Comparison of ENCODE assay signal across 14 mouse cellular contexts in the genomic region with DNA sequence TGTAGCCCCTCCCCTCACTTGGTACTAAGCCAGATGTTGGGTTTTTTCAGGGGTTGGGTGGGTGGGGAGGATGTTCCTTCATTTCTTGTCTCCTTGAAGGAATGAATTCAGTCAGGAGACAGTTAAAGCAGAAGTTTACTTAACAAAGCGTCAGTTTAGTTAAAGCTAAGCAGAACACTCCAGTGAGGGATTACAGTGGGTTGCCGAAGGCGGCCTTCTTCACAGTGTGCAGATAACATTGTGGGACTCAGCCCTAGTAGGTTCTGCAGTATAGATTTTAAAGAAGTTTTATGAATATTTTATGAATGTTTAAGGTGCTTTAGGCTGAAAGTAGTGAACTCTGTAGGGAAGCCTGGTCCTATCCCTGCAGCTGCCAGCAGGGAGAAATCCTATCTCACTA.
"Had no signal": no experiment of that assay in that cellular context is flagged by ENCODE, and none has a peak within 500 bp of the region (broad histone marks: within the 10 kb centered on the region; RNA-seq: fewer than 3 reads in every experiment).

No protein-coding gene starts in this region.

- H3K9ac ChIP-seq: liver, embryonic 15.5 days; midbrain, embryonic 13.5 days; neural tube, embryonic 15.5 days had no signal

- H3K4me2 ChIP-seq: liver, embryonic 11.5 days; liver, embryonic 15.5 days; midbrain, embryonic 13.5 days; neural tube, embryonic 15.5 days had no signal

- ATAC-seq: hindbrain, postnatal 0 days; lung, postnatal 0 days; midbrain, embryonic 13.5 days had no signal

- H3K4me3 ChIP-seq: left cerebral cortex, adult 2 months; limb, embryonic 10.5 days; liver, embryonic 15.5 days; midbrain, embryonic 13.5 days; neural tube, embryonic 15.5 days had no signal

- H3K36me3 ChIP-seq: limb, embryonic 10.5 days; liver, embryonic 15.5 days; midbrain, embryonic 13.5 days; neural tube, embryonic 15.5 days had no signal

- H3K4me1 ChIP-seq: limb, embryonic 10.5 days; midbrain, embryonic 13.5 days; neural tube, embryonic 15.5 days had no signal

- H3K27me3 ChIP-seq: liver, embryonic 15.5 days; midbrain, embryonic 13.5 days; neural tube, embryonic 15.5 days had no signal

- H3K9me3 ChIP-seq: limb, embryonic 10.5 days; liver, embryonic 15.5 days; midbrain, embryonic 13.5 days; neural tube, embryonic 15.5 days had no signal

- H3K27ac ChIP-seq: hindbrain, postnatal 0 days; left cerebral cortex, adult 2 months; limb, embryonic 10.5 days; liver, embryonic 15.5 days; midbrain, embryonic 13.5 days; neural tube, embryonic 15.5 days had no signal

- DNase-seq: kidney, adult 11 months; kidney, adult 9 months; kidney, postnatal 14 days; right cerebral cortex, adult 18-20 months; right cerebral cortex, postnatal 25 days; thymus, postnatal 14 days had no signal
